Mouse (Mus musculus): ENCODE data around the gene Dhrs3. TPM values are rescaled to one million over a fixed set of nuclear protein-coding genes. Genes with fewer than 3 reads are reported as not detected.

Gene Dhrs3
- polyA plus RNA-seq, 1 experiment from 2014 or later, result 36.5 TPM

DNA sequence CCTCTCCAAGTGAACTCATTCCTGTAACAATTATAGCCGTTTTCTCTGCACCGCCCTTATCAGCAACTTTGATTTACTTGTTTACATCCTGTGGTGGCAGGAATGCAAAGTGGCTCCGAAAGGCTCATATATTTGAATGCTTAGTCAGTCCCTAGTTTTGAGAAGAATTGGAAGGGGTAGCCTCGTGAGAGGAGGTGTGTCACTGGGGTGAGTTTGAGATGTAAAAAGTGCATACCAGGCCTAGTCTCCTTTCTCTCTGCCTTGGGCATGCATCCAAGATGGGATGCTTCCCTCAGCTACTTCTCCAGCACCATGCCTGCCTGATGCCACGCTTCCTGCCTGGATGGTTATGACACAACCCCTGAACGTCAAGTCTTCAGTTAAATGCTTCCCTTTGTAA, 76.4 kb downstream of the Dhrs3 start:
- H3K27ac ChIP-seq (ENCODE audit: low read depth), result no peak overlapping the region
- H3K4me3 ChIP-seq (ENCODE audit: low read depth, low read length), result no peak overlapping the region
- ATAC-seq (ENCODE audit: insufficient read depth) (peak; percentile 30; the same call in 1 of the 2 replicates), DNase-seq (no peak)
- 22% methylated on average over 6 of the region's 6 CpGs for WGBS
- no peaks in the 10 kb centered on the region for H3K9me3 ChIP-seq (ENCODE audit: low read depth, low read length)
- H3K27me3 ChIP-seq (ENCODE audit: insufficient read depth, low read length), result no peaks in the 10 kb centered on the region
- no peak for TF ChIP-seq CTCF (IDR thresholded peaks at IDR 0.05; ENCODE audit: low read depth)
- H3K9ac ChIP-seq, result no peak overlapping the region
- H3K4me1 ChIP-seq (ENCODE audit: insufficient read depth), result no peaks in the 10 kb centered on the region
- H3K36me3 ChIP-seq (ENCODE audit: insufficient read depth), result no peaks in the 10 kb centered on the region
- no peak overlapping the region for H3K4me2 ChIP-seq

DNA sequence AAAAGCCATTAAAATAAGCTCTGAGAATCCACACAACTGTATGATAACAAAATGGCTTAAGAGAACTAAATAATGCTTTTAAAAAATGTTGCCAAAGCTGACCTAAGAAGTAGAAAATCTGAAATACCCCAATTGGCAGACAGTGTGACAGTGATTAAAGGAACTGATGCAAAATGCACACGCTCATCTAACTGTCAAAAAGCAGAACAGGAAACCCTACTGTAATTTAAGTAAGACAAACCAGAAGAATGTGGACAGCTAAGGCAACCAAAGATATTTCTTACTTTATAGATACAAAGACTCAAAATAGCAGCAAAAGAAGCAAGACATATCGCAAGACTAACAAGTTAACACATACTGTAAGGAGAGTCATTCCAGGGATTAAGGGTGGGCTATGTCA, 78.4 kb downstream of the Dhrs3 start:
- no peak for ATAC-seq (ENCODE audit: insufficient read depth)
- H3K4me1 ChIP-seq (ENCODE audit: insufficient read depth), result no peaks in the 10 kb centered on the region

DNA sequence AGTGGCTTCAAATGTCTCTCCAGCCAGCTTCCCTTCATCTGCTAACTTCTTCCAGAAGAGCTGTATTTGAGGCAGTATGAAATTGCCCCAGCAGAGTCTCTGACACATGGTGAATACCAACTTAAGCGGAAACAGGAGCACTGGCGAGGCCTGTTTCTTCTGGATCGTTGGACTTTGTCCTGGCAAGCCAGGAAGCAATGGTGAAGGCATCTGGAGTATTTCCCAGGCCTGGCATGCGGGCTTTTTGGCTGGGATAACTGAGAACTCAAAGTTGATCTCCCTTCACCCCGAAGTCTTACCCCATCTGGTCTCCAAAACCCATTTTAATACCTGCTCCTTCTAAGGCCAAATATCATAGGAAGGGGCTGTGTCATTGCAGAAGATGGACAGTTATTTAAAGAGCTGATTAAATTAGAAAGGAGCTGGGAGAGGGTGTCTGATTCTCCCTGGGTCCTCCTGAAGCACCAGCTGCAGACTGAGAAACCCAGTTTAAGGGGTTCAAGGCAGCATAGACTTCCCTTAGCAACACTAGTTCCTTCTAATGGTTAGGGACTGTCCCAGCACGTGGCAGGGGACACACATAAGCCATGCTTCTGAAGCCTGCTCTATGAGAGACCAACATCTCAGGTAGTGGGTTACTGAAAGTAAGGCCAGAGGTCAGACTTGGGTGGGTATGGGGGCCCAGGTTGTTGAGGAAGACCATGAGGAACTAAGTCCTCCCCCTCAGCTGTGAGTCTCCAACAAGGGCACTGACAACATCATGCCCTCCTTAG, 80.5 kb downstream of the Dhrs3 start:
- Histone ChIP-seq H3K9me3 (ENCODE audit: low read depth, low read length) (no peaks in the 10 kb centered on the region), H3K36me3 (ENCODE audit: insufficient read depth) (peaks cover 6% of the 10 kb centered on the region; the same call in 1 of the 2 replicates), H3K9ac (no peak overlapping the region), H3K27ac (ENCODE audit: low read depth) (no peak overlapping the region), H3K27me3 (ENCODE audit: insufficient read depth, low read length) (no peaks in the 10 kb centered on the region), H3K4me3 (ENCODE audit: low read depth, low read length) (no peak overlapping the region), H3K4me1 (ENCODE audit: insufficient read depth) (no peaks in the 10 kb centered on the region), H3K4me2 (no peak overlapping the region)
- ATAC-seq (ENCODE audit: insufficient read depth) (no peak), DNase-seq (no peak)
- no peak for TF ChIP-seq CTCF (IDR thresholded peaks at IDR 0.05; ENCODE audit: low read depth)
- 82% methylated on average over 6 of the region's 6 CpGs for WGBS

More for the DNA sequence above, 78.4 kb downstream of the Dhrs3 start:
- Histone ChIP-seq H3K27ac (ENCODE audit: low read depth) (no peak overlapping the region), H3K4me3 (ENCODE audit: low read depth, low read length) (no peak overlapping the region), H3K27me3 (ENCODE audit: insufficient read depth, low read length) (no peaks in the 10 kb centered on the region), H3K36me3 (ENCODE audit: insufficient read depth) (peaks cover under 1% of the 10 kb centered on the region; the same call in 1 of the 2 replicates), H3K9ac (no peak overlapping the region), H3K4me2 (no peak overlapping the region), H3K9me3 (ENCODE audit: low read depth, low read length) (no peaks in the 10 kb centered on the region)
- TF ChIP-seq CTCF (IDR thresholded peaks at IDR 0.05; ENCODE audit: low read depth), result no peak
- 82% methylated on average over 2 of the region's 2 CpGs for WGBS
- DNase-seq, result no peak

DNA sequence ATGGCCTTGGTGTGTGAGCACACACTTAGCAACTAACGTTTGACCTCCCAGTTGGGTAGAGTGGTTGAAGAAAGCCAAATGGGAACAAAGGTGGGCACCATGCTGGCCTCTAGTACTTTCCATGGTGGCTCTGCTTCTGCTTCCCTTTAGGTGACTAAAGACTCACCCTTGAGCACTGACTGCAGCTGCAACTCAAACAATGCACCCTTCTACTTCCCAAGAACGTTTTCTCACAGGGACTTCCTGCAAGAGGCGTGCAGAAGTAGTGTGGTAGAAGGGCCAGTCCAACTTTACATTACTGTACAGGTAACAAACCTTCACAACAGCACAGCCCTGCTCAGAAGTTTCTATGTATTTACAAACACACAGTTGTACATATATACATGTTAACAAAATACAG, 81.8 kb downstream of the Dhrs3 start:
- Histone ChIP-seq H3K9me3 (ENCODE audit: low read depth, low read length) (no peaks in the 10 kb centered on the region), H3K4me3 (ENCODE audit: low read depth, low read length) (no peak overlapping the region), H3K4me2 (no peak overlapping the region), H3K36me3 (ENCODE audit: insufficient read depth) (peaks cover 6% of the 10 kb centered on the region; the same call in 1 of the 2 replicates), H3K27ac (ENCODE audit: low read depth) (no peak overlapping the region), H3K4me1 (ENCODE audit: insufficient read depth) (no peaks in the 10 kb centered on the region), H3K27me3 (ENCODE audit: insufficient read depth, low read length) (no peaks in the 10 kb centered on the region), H3K9ac (no peak overlapping the region)
- no peak for DNase-seq
- ATAC-seq (ENCODE audit: insufficient read depth), result no peak
- no peak for TF ChIP-seq CTCF (IDR thresholded peaks at IDR 0.05; ENCODE audit: low read depth)
- 67% methylated on average over 3 of the region's 3 CpGs for WGBS

DNA sequence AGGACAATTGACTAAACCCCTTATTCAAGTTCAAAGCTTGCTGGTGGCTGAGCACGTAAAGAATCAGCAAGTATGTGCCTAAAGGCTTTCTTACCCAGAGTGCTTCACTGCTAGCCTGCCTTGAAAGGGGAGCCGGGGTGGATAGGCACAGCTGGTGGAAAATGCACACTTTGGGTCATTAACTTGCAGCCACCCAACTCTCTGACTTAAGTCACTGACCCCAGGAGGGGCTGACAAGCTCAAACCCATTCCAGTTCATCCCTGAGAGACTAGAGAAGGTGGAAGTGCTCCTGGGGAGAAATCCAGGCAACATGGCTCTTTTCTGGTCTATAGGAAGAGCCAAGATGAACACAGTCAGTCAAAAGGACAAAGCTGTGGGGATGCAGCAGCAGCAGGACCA, 82.9 kb downstream of the Dhrs3 start:
- Histone ChIP-seq H3K4me1 (ENCODE audit: insufficient read depth) (no peaks in the 10 kb centered on the region), H3K27me3 (ENCODE audit: insufficient read depth, low read length) (no peaks in the 10 kb centered on the region), H3K9me3 (ENCODE audit: low read depth, low read length) (no peaks in the 10 kb centered on the region), H3K36me3 (ENCODE audit: insufficient read depth) (peaks cover 6% of the 10 kb centered on the region; the same call in 1 of the 2 replicates), H3K4me2 (no peak overlapping the region), H3K9ac (no peak overlapping the region), H3K27ac (ENCODE audit: low read depth) (no peak overlapping the region), H3K4me3 (ENCODE audit: low read depth, low read length) (no peak overlapping the region)
- DNase-seq (no peak), ATAC-seq (ENCODE audit: insufficient read depth) (no peak)
- no peak for TF ChIP-seq CTCF (IDR thresholded peaks at IDR 0.05; ENCODE audit: low read depth)
- WGBS, result 66% methylated on average over 2 of the region's 2 CpGs

DNA sequence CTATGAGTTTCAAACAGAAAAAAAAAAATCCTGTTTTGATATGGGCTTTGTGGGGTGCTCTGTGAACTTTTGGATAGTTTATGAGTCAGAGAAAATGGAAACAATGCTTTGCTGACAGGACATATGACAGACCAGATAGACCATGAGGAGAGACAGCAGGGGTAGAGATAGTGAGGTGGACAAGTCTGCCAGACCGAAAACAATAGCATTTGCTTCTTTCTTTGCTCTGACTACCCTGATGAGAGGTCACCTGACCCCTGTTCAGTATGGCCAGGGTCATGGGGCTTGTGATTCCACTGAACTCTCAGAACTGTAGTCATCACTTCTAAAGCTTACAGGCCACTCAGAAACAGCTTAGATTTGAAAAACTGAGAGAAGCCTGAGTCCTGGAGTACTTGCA, 84.4 kb downstream of the Dhrs3 start:
- no peak for ATAC-seq (ENCODE audit: insufficient read depth)

More for the DNA sequence above, 84.4 kb downstream of the Dhrs3 start:
- no peak overlapping the region for H3K27ac ChIP-seq (ENCODE audit: low read depth)
- no peaks in the 10 kb centered on the region for H3K4me1 ChIP-seq (ENCODE audit: insufficient read depth)
- H3K9me3 ChIP-seq (ENCODE audit: low read depth, low read length), result no peaks in the 10 kb centered on the region
- no peak overlapping the region for H3K4me3 ChIP-seq (ENCODE audit: low read depth, low read length)
- no peak for TF ChIP-seq CTCF (IDR thresholded peaks at IDR 0.05; ENCODE audit: low read depth)
- DNase-seq, result no peak
- H3K27me3 ChIP-seq (ENCODE audit: insufficient read depth, low read length), result no peaks in the 10 kb centered on the region
- H3K36me3 ChIP-seq (ENCODE audit: insufficient read depth), result peaks cover 6% of the 10 kb centered on the region; the same call in 1 of the 2 replicates
- H3K4me2 ChIP-seq, result no peak overlapping the region
- H3K9ac ChIP-seq, result no peak overlapping the region
- 76% methylated on average over 1 of the region's 1 CpGs for WGBS

Other genes with a start within 250 kb of the Dhrs3 start
- gene Gm436, start 206.5 kb upstream of the Dhrs3 start, polyA plus RNA-seq (2014; fragmentation: Nextera tagmentation; extraction: Ambion mirVana), result not detected in 2 replicates
- gene Gm13178, start 171.4 kb upstream of the Dhrs3 start, polyA plus RNA-seq (2014; fragmentation: Nextera tagmentation; extraction: Ambion mirVana), result not detected in 2 replicates
- not detected in 2 replicates for gene Gm438, start 106.2 kb upstream of the Dhrs3 start, polyA plus RNA-seq (2014; fragmentation: Nextera tagmentation; extraction: Ambion mirVana)

Data from lung, embryonic 14.5 days (tissue).